Mouse (Mus musculus): ENCODE results near the gene Ankrd11.

GRCm38 (mm10) chr8:123004033-123004922, 37.8 kb downstream of the Ankrd11 start:
- TF ChIP-seq CTCF (IDR thresholded peaks at IDR 0.05; ENCODE audit: control insufficient read depth, insufficient read depth, insufficient read length) (no peak), MYOG (IDR thresholded peaks at IDR 0.05; ENCODE audit: control insufficient read depth, extremely low read depth, insufficient read length) (no peak), MAX (IDR thresholded peaks at IDR 0.05) (no peak), FOSL1 (IDR thresholded peaks at IDR 0.05; ENCODE audit: insufficient read depth, low read length, poor library complexity, severe bottlenecking) (no peak), CEBPB (IDR thresholded peaks at IDR 0.05; ENCODE audit: low read depth) (no peak), USF1 (IDR thresholded peaks at IDR 0.05; ENCODE audit: low read depth) (no peak), MYOD1 (IDR thresholded peaks at IDR 0.05; ENCODE audit: control insufficient read depth, insufficient read length, low read depth) (no peak)

Measured in C2C12 (cell line).